Comparison of ENCODE assay signal across 11 mouse cellular contexts in the genomic region with DNA sequence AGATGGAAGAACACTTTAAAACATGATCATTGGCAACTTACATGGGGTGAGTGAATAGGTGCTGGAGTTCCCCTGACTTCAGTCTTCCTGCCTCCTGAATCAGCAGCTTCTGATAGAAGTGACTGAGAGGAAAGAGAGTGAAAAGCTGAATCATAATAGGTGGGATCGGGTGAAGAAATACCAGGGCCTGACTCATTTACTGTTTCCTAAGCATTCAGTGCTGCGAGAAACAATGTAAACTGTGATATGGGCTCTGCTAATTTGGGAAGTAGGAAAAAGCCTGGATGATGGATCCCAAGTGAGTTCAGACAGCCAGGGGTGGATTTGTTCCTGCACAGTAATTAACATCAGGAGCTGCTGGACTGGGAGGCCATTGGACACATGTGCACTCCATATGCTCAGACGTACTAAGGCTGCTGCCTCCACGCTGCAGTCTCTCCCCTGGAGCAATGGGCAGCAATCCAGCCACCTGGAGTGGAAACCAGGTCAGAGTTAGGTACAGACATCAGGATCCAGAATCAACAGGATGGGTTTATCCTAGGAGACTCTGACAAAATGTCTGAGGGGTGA. TPM values are rescaled to one million over a fixed set of nuclear protein-coding genes. Genes with fewer than 3 reads are reported as not detected.
A peak's percentile ranks its signal among the peaks of the same experiment; 100 is the strongest.
DNase-seq lines count a peak whose midpoint lies in the region; ATAC-seq lines count a peak whose summit lies in the region.
"Had no signal": no experiment of that assay in that cellular context is flagged by ENCODE, and none has a peak within 500 bp of the region (broad histone marks: within the 10 kb centered on the region; RNA-seq: fewer than 3 reads in every experiment).

No protein-coding gene starts in this region.

- H3K9me3 ChIP-seq in heart, embryonic 14.5 days (ENCODE audit: control insufficient read depth, low read length), result no peaks in the 10 kb centered on the region

- intact Hi-C loops in heart, postnatal 25 days (cut with DNase I), result no loop called here

- H3K9ac ChIP-seq in heart, embryonic 14.5 days (ENCODE audit: low read length), result no peak overlapping the region

- H3K4me2 ChIP-seq in heart, embryonic 14.5 days (ENCODE audit: low read length), result no peak overlapping the region

- H3K4me1 ChIP-seq in heart, embryonic 14.5 days (ENCODE audit: control insufficient read depth in 2 of 2, insufficient read depth in 2 of 2, low read length in 2 of 2), result peaks cover 12 to 44% of the 10 kb centered on the region in 2 experiments

- no peaks in the 10 kb centered on the region for H3K27me3 ChIP-seq in heart, embryonic 14.5 days (ENCODE audit: control insufficient read depth, insufficient read depth, low read length)

- H3K36me3 ChIP-seq in heart, embryonic 14.5 days (ENCODE audit: control insufficient read depth, insufficient read depth, low read length), result no peaks in the 10 kb centered on the region

- no peak for DNase-seq in heart, postnatal 25 days (ENCODE audit: low spot score)
- DNase-seq in 3134 (ENCODE audit: extremely low read depth, insufficient read length, low spot score) (peak; percentile 50), NIH3T3 (ENCODE audit: low read depth) (peak; percentile 88)
- DNase-seq in kidney, postnatal 10 days, result peak; percentile 57
- no peak for DNase-seq in spleen, postnatal 14 days (ENCODE audit: low spot score in 2 of 2)
- no peak for DNase-seq in ovary, postnatal 10 days (ENCODE audit: low spot score)
- DNase-seq: heart, postnatal 10 days; left cerebral cortex, postnatal 4 days; thymus, adult 2 months had no signal

- ATAC-seq in heart, embryonic 14.5 days (ENCODE audit: insufficient number of reproducible peaks, insufficient read depth, low FRiP score, low read depth), result no peak
- ATAC-seq in erythroid progenitor cell, adult 5-6 weeks (replicated peaks; ENCODE audit: low FRiP score, poor library complexity, severe bottlenecking), result no peak

- H3K4me3 ChIP-seq in heart, embryonic 14.5 days (ENCODE audit: control insufficient read depth in 1 of 2, insufficient read depth in 1 of 2, low read depth in 1 of 2, low read length in 2 of 2), result no peak overlapping the region

- 35% methylated on average over 4 of the region's 4 CpGs for WGBS in heart, embryonic 14.5 days

- peak overlapping the region; percentile 14 to 20; a peak in 3 of 4 replicates for H3K27ac ChIP-seq in heart, embryonic 14.5 days (replicated peaks in 1 of 2; ENCODE audit: control insufficient read depth in 1 of 2, insufficient read depth in 1 of 2, low read depth in 2 of 2, low read length in 2 of 2)

RNA-seq across cellular contexts. Expression of a gene that starts 20.1 kb away (rescaled TPM):
- polyA plus RNA-seq in heart, embryonic 14.5 days (2014; fragmentation: Nextera tagmentation; extraction: Ambion mirVana), result 49.2 and 56.2 TPM in 2 replicates
- 10 to 100 TPM; 43.8 to 44.9 TPM for total RNA-seq in heart, postnatal 25 days (2021)
- total RNA-seq in erythroid progenitor cell, adult 5-6 weeks (2015; ENCODE audit: low replicate concordance), result 42.2 and 63.7 TPM in 2 replicates
- 53.3 and 72.6 TPM in 2 replicates for total RNA-seq in erythroid progenitor cell, adult 5-6 weeks (2017; ENCODE audit: low replicate concordance)

Comparison
In these comparisons a context has a peak if more than half of its experiments do, and no peak if none do; other contexts are left out.
1. DNase-seq: peak in 3134 (single experiment), NIH3T3 (single experiment) and kidney, postnatal 10 days (single experiment); none in heart, postnatal 25 days (single experiment), spleen, postnatal 14 days (0 of 2) and ovary, postnatal 10 days (single experiment).